Mouse (Mus musculus): ENCODE measurements at regions not wholly inside any gene's neighbourhood (a gene's known extent, or its start where the extent isn't known, plus 50 kb on each side); places are given as distances from the start of the nearest gene placed in this dataset.

- Histone ChIP-seq H3K27me3 (no peaks in the 10 kb centered on the region), H3K9me3 (no peaks in the 10 kb centered on the region), H3K4me2 (no peak overlapping the region), H3K36me3 (no peaks in the 10 kb centered on the region), H3K4me1 (no peaks in the 10 kb centered on the region), H3K9ac (no peak overlapping the region), H3K4me3 (no peak overlapping the region), H3K27ac (no peak overlapping the region)
- WGBS: 70% methylated on average over 4 of the region's 4 CpGs
- no peak for ATAC-seq (ENCODE audit: insufficient number of reproducible peaks, low FRiP score, low TSS enrichment, low read depth)
Observed at GRCm38 (mm10) chr13:101408885-101409284, 359.1 kb downstream of the Pik3r1 start.

DNA sequence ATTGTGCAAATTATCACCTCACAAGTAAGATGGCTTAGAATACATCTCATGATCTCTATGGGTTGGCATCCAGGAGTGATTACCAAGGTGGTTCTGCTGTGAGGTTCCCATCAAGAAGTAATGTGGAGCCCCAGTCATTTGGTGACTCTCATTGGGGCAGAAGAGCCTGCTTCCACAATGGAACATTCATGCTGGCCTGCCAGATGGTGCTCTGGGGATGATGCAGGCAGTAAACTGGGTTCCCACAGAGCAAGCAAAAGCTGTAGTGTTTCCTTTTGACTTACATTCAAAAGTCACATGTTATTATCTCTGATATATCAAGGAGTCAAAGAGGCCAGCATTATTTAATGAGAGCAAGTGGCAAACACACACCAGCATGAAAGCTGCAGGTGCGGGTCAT lies 360.4 kb downstream of the Pik3r1 start:
- ATAC-seq (ENCODE audit: insufficient number of reproducible peaks, low FRiP score, low TSS enrichment, low read depth): no peak
- H3K27me3 ChIP-seq: no peaks in the 10 kb centered on the region
- no peak overlapping the region for H3K9ac ChIP-seq
- H3K36me3 ChIP-seq: no peaks in the 10 kb centered on the region
- no peak overlapping the region for H3K27ac ChIP-seq
- no peaks in the 10 kb centered on the region for H3K4me1 ChIP-seq
- 87% methylated on average over 1 of the region's 1 CpGs for WGBS
- H3K9me3 ChIP-seq: no peaks in the 10 kb centered on the region
- no peak overlapping the region for H3K4me3 ChIP-seq
- H3K4me2 ChIP-seq: no peak overlapping the region

DNA sequence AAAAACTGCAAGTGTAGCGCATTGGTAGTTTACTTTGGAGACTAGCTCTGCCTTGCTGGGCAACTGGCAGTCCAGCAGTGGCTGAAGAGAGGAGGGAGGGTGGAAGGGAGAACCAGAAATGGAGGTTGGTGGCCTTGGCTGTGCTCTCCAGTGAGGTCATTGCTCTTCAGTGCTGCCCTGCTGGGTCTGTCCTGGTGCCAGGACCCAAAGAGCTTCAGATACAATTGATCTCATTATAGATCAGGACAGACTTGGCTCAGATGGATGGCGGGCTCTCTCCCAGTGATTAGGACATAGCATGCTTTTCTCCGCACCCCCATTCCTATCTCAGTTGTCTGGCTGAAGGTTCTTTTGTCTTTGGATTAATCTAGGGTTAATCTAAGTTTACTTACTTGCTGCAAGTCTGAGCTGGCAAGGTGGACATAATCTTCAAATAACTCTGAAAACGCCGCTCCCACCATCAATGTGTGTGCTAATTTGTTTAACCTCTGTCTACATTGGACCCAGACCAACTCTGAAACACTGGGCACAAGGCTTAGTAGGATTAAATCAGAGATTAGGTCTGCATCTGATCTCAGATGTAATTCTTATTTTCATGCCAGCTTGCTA lies 394.3 kb downstream of the Pik3r1 start:
- Histone ChIP-seq H3K9ac (no peak overlapping the region), H3K4me2 (no peak overlapping the region), H3K4me1 (no peaks in the 10 kb centered on the region), H3K9me3 (no peaks in the 10 kb centered on the region), H3K4me3 (no peak overlapping the region), H3K27me3 (no peaks in the 10 kb centered on the region), H3K36me3 (no peaks in the 10 kb centered on the region), H3K27ac (no peak overlapping the region)
- no peak for ATAC-seq (ENCODE audit: insufficient number of reproducible peaks, low FRiP score, low TSS enrichment, low read depth)
- 81% methylated on average over 5 of the region's 5 CpGs for WGBS

GRCm38 (mm10) chr13:101371906-101372305 lies 396.1 kb downstream of the Pik3r1 start:
- Histone ChIP-seq H3K4me2 (no peak overlapping the region), H3K9me3 (no peaks in the 10 kb centered on the region), H3K27me3 (no peaks in the 10 kb centered on the region), H3K4me3 (no peak overlapping the region), H3K27ac (no peak overlapping the region), H3K4me1 (no peaks in the 10 kb centered on the region), H3K9ac (no peak overlapping the region), H3K36me3 (no peaks in the 10 kb centered on the region)
- ATAC-seq (ENCODE audit: insufficient number of reproducible peaks, low FRiP score, low TSS enrichment, low read depth): no peak
- WGBS: 67% methylated on average over 1 of the region's 1 CpGs

DNA sequence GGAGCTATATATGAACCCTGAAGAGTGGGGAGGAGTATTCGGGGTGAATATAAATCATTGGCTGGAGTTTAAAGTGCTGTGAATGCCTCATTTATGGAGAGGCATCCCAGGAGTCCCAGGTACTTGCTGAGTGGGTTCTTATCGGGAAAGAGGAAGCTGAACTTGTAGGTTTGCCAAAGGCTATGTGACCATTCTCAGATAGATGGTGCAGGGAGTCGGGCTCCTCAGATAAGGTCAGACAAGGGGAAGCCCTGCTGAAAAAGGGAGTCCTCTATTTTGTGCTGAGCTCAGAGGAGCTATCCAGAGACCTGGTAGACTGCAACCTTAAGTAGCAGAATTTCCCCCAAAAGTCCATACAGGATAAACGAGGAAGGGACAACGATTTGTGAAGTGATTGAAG lies 399.8 kb downstream of the Pik3r1 start:
- H3K4me2 ChIP-seq: no peak overlapping the region
- no peak overlapping the region for H3K9ac ChIP-seq
- H3K4me3 ChIP-seq: no peak overlapping the region
- ATAC-seq (ENCODE audit: insufficient number of reproducible peaks, low FRiP score, low TSS enrichment, low read depth): no peak
- H3K27me3 ChIP-seq: no peaks in the 10 kb centered on the region
- H3K4me1 ChIP-seq: no peaks in the 10 kb centered on the region
- 58% methylated on average over 5 of the region's 5 CpGs for WGBS
- no peaks in the 10 kb centered on the region for H3K9me3 ChIP-seq
- no peaks in the 10 kb centered on the region for H3K36me3 ChIP-seq
- no peak overlapping the region for H3K27ac ChIP-seq

DNA sequence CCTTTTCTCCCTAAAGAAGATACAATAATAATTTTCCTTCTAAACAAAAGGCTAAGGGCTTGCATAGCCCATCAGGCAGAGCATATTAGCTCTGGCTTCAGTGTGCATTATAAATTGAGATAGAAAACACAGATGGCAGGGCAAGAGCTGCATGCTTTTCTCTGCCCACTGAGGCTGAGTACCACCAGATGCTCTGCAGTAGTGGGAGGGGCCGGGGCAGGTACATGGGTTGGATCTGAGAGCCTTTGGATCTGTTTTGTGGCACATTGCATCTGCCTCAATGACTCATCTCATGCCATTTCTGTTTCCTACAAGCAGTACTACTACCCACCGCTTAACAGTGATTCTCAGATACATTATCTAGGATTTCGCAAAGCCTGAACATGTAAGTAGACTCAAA lies 412.7 kb downstream of the Pik3r1 start:
- no peaks in the 10 kb centered on the region for H3K4me1 ChIP-seq
- H3K27me3 ChIP-seq: no peaks in the 10 kb centered on the region
- no peak overlapping the region for H3K4me3 ChIP-seq
- H3K27ac ChIP-seq: no peak overlapping the region
- H3K4me2 ChIP-seq: no peak overlapping the region
- no peaks in the 10 kb centered on the region for H3K36me3 ChIP-seq
- no peaks in the 10 kb centered on the region for H3K9me3 ChIP-seq
- WGBS: 90% methylated on average over 3 of the region's 3 CpGs
- no peak overlapping the region for H3K9ac ChIP-seq
- no peak for ATAC-seq (ENCODE audit: insufficient number of reproducible peaks, low FRiP score, low TSS enrichment, low read depth)

GRCm38 (mm10) chr13:101351123-101351522 lies 416.9 kb downstream of the Pik3r1 start:
- no peaks in the 10 kb centered on the region for H3K36me3 ChIP-seq
- H3K27me3 ChIP-seq: no peaks in the 10 kb centered on the region
- WGBS: 84% methylated on average over 4 of the region's 4 CpGs
- no peak for ATAC-seq (ENCODE audit: insufficient number of reproducible peaks, low FRiP score, low TSS enrichment, low read depth)
- H3K9ac ChIP-seq: no peak overlapping the region
- no peak overlapping the region for H3K27ac ChIP-seq
- H3K4me3 ChIP-seq: no peak overlapping the region
- no peaks in the 10 kb centered on the region for H3K4me1 ChIP-seq
- no peaks in the 10 kb centered on the region for H3K9me3 ChIP-seq
- H3K4me2 ChIP-seq: no peak overlapping the region

DNA sequence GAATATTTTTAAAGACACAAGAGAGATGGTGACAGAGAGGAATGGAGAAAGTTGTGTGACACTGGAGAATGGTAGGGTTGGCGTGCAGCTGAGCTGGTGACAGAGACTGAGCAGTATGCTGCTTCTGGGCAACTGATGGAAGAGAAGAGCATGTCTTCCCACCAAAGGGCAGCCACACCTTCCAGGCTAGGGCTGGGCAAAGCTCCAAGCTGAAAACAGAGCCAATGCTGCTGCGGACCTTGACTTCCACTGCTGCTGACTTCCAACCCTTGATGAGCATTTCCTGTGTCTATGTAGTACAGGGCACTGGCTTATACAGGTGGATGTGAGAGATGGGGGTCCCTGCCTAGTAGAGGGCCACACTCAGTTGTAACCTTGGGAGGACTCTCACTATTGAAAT lies 418.7 kb downstream of the Pik3r1 start:
- no peaks in the 10 kb centered on the region for H3K27me3 ChIP-seq
- no peak overlapping the region for H3K9ac ChIP-seq
- H3K36me3 ChIP-seq: no peaks in the 10 kb centered on the region
- H3K4me1 ChIP-seq: no peaks in the 10 kb centered on the region
- ATAC-seq (ENCODE audit: insufficient number of reproducible peaks, low FRiP score, low TSS enrichment, low read depth): no peak
- no peak overlapping the region for H3K27ac ChIP-seq
- no peak overlapping the region for H3K4me2 ChIP-seq
- no peaks in the 10 kb centered on the region for H3K9me3 ChIP-seq
- no peak overlapping the region for H3K4me3 ChIP-seq
- WGBS: 91% methylated on average over 2 of the region's 2 CpGs

DNA sequence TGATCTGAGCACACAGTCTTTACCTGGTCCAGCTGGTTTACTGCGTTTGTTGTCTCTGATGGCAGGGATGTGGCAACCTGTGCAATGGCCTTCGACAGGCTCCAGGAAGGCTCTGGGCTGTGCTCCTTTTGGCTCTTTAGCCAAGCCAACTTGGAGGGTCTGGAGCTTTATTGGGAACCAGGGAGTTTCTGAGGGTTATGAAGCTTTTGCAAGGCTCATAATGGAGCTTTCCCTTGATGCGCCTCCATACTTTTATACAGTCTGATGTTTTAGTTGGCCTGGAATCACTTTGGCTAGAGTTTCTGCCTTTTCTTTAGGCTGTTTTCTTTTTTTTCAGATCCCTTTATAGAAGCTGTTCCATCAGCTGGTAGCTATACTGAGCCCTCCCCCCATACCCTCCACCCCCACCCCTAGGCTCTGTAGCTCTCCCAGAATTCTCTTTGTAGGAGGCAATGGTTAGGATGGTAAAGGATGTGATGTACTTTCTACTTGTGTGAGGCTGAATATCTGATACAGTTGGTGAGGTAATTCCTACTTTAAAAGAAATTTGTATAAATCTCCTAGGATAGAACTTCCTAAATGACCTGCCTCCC lies 429.6 kb downstream of the Pik3r1 start:
- Histone ChIP-seq H3K4me1 (0 out of 2 replicates have a peak, but pooled peaks cover 3% of the 10 kb centered on the region), H3K4me2 (no peak overlapping the region), H3K27me3 (no peaks in the 10 kb centered on the region), H3K36me3 (no peaks in the 10 kb centered on the region), H3K4me3 (no peak overlapping the region), H3K9ac (no peak overlapping the region), H3K9me3 (no peaks in the 10 kb centered on the region), H3K27ac (peak overlapping the region; percentile 55)
- peak; percentile 67 for ATAC-seq (ENCODE audit: insufficient number of reproducible peaks, low FRiP score, low TSS enrichment, low read depth)
- WGBS: 52% methylated on average over 3 of the region's 3 CpGs

DNA sequence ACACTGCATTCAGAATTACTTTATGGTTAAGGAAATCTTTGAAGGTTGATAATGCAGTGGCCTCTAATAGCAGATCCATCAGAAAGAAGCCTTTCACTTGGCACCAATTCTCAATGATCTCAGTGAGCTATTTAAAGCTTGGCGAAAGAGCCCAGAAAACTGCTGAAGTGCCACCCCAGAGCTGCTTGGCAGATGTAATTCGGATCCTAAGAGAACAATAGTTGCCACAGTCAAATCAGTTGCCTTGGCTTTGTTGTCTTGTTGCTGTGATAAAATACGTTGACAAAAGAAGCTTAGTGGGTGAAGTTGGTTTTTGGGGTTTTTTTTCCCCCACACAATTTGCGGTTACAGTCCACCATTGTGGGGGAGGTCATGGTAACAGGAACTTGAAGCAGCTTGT lies 449.4 kb downstream of the Pik3r1 start:
- H3K27me3 ChIP-seq: no peaks in the 10 kb centered on the region
- WGBS: 73% methylated on average over 4 of the region's 4 CpGs

DNA sequence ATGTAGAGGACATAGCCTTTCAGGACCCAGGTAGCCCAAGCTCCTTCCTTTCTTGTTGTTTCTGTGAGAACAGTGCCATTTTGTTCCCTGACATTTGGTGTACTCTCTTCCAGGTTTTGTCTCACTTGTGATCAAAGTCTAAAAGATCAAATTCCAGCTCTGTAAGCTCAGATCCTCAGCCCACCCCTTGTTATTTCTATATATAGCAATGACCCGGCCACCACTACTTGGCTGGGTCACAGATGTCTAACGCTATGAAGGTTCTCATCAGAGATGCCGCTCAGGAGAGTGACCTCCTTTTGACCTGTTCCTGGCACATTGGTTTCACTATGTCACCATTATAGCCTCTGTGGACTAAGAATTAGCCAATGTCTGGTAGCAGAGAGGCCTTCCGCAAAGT lies 451.7 kb downstream of the Pik3r1 start:
- Histone ChIP-seq H3K36me3 (no peaks in the 10 kb centered on the region), H3K4me2 (no peak overlapping the region), H3K4me1 (peaks cover 18% of the 10 kb centered on the region), H3K9ac (no peak overlapping the region), H3K4me3 (no peak overlapping the region), H3K27ac (no peak overlapping the region), H3K9me3 (no peaks in the 10 kb centered on the region), H3K27me3 (no peaks in the 10 kb centered on the region)
- no peak for ATAC-seq (ENCODE audit: insufficient number of reproducible peaks, low FRiP score, low TSS enrichment, low read depth)
- 65% methylated on average over 4 of the region's 4 CpGs for WGBS

More for the DNA sequence above, 449.4 kb downstream of the Pik3r1 start:
- Histone ChIP-seq H3K36me3 (no peaks in the 10 kb centered on the region), H3K27ac (no peak overlapping the region), H3K9ac (no peak overlapping the region), H3K4me1 (peaks cover 13% of the 10 kb centered on the region), H3K9me3 (no peaks in the 10 kb centered on the region), H3K4me2 (no peak overlapping the region), H3K4me3 (no peak overlapping the region)
- no peak for ATAC-seq (ENCODE audit: insufficient number of reproducible peaks, low FRiP score, low TSS enrichment, low read depth)

- H3K9ac ChIP-seq: no peak overlapping the region
- H3K4me2 ChIP-seq: no peak overlapping the region
- H3K36me3 ChIP-seq: no peaks in the 10 kb centered on the region
- H3K27ac ChIP-seq: no peak overlapping the region
- peaks cover 22% of the 10 kb centered on the region for H3K4me1 ChIP-seq
- no peak for ATAC-seq (ENCODE audit: insufficient number of reproducible peaks, low FRiP score, low TSS enrichment, low read depth)
- no peaks in the 10 kb centered on the region for H3K27me3 ChIP-seq
- H3K9me3 ChIP-seq: no peaks in the 10 kb centered on the region
- no peak overlapping the region for H3K4me3 ChIP-seq
Observed at GRCm38 (mm10) chr13:101314040-101314439, 454.0 kb downstream of the Pik3r1 start.

All from limb, embryonic 15.5 days (tissue).